Mouse (Mus musculus): ENCODE measurements at regions not wholly inside any gene's neighbourhood (a gene's known extent, or its start where the extent isn't known, plus 50 kb on each side); places are given as distances from the start of the nearest gene placed in this dataset.

GRCm38 (mm10) chr12:29164701-29165100 lies 363.5 kb upstream of the Myt1l start:
- 67% methylated on average over 2 of the region's 2 CpGs for WGBS
- TF ChIP-seq CTCF (IDR thresholded peaks at IDR 0.05; ENCODE audit: low read depth) = no peak
- TF ChIP-seq EP300 (IDR thresholded peaks at IDR 0.05; ENCODE audit: low read depth) = no peak
- Histone ChIP-seq H3K4me2 (ENCODE audit: low read depth, low read length) (no peak overlapping the region), H3K9me3 (replicated peaks; ENCODE audit: control insufficient read depth, low read length) (no peaks in the 10 kb centered on the region), H3K4me1 (ENCODE audit: control insufficient read depth, insufficient read depth) (no peaks in the 10 kb centered on the region), H3K27me3 (ENCODE audit: control insufficient read depth, insufficient read depth, low read length) (no peaks in the 10 kb centered on the region), H3K27ac (ENCODE audit: low read depth) (no peak overlapping the region), H3K4me3 (ENCODE audit: low read depth, low read length) (no peak overlapping the region), H3K36me3 (replicated peaks; ENCODE audit: control insufficient read depth, insufficient read depth, low read length) (no peaks in the 10 kb centered on the region), H3K9ac (replicated peaks; ENCODE audit: low read depth, low read length) (no peak overlapping the region)
- no peak for ATAC-seq (ENCODE audit: insufficient read depth, low read depth)
- DNase-seq (ENCODE audit: low spot score) = no peak

- no peak overlapping the region for H3K9ac ChIP-seq (replicated peaks; ENCODE audit: low read depth, low read length)
- WGBS = 40% methylated on average over 2 of the region's 2 CpGs
- no peak for TF ChIP-seq EP300 (IDR thresholded peaks at IDR 0.05; ENCODE audit: low read depth)
- peak; percentile 46 for TF ChIP-seq CTCF (IDR thresholded peaks at IDR 0.05; ENCODE audit: low read depth)
- no peak for DNase-seq (ENCODE audit: low spot score)
- ATAC-seq (ENCODE audit: insufficient read depth, low read depth) = no peak
- H3K27me3 ChIP-seq (ENCODE audit: control insufficient read depth, insufficient read depth, low read length) = no peaks in the 10 kb centered on the region
- H3K4me1 ChIP-seq (ENCODE audit: control insufficient read depth, insufficient read depth) = no peaks in the 10 kb centered on the region
- no peaks in the 10 kb centered on the region for H3K9me3 ChIP-seq (replicated peaks; ENCODE audit: control insufficient read depth, low read length)
- no peak overlapping the region for H3K4me3 ChIP-seq (ENCODE audit: low read depth, low read length)
- no peak overlapping the region for H3K4me2 ChIP-seq (ENCODE audit: low read depth, low read length)
- H3K27ac ChIP-seq (ENCODE audit: low read depth) = no peak overlapping the region
- H3K36me3 ChIP-seq (replicated peaks; ENCODE audit: control insufficient read depth, insufficient read depth, low read length) = no peaks in the 10 kb centered on the region
Measured at GRCm38 (mm10) chr12:29166316-29166715, 361.9 kb upstream of the Myt1l start.

- ATAC-seq (ENCODE audit: insufficient read depth, low read depth) = no peak
- H3K36me3 ChIP-seq (replicated peaks; ENCODE audit: control insufficient read depth, insufficient read depth, low read length) = no peaks in the 10 kb centered on the region
- H3K27ac ChIP-seq (ENCODE audit: low read depth) = no peak overlapping the region
- no peaks in the 10 kb centered on the region for H3K4me1 ChIP-seq (ENCODE audit: control insufficient read depth, insufficient read depth)
- H3K9ac ChIP-seq (replicated peaks; ENCODE audit: low read depth, low read length) = no peak overlapping the region
- no peak overlapping the region for H3K4me2 ChIP-seq (ENCODE audit: low read depth, low read length)
- TF ChIP-seq EP300 (IDR thresholded peaks at IDR 0.05; ENCODE audit: low read depth) (no peak), CTCF (IDR thresholded peaks at IDR 0.05; ENCODE audit: low read depth) (no peak)
- no peak for DNase-seq (ENCODE audit: low spot score)
- H3K9me3 ChIP-seq (replicated peaks; ENCODE audit: control insufficient read depth, low read length) = no peaks in the 10 kb centered on the region
- 51% methylated on average over 6 of the region's 6 CpGs for WGBS
- no peak overlapping the region for H3K4me3 ChIP-seq (ENCODE audit: low read depth, low read length)
- H3K27me3 ChIP-seq (ENCODE audit: control insufficient read depth, insufficient read depth, low read length) = no peaks in the 10 kb centered on the region
Measured at GRCm38 (mm10) chr12:29167922-29168321, 360.3 kb upstream of the Myt1l start.

- 65% methylated on average over 10 of the region's 10 CpGs for WGBS
- no peaks in the 10 kb centered on the region for H3K9me3 ChIP-seq (replicated peaks; ENCODE audit: control insufficient read depth, low read length)
Measured at GRCm38 (mm10) chr12:29175698-29176440, 352.3 kb upstream of the Myt1l start.

GRCm38 (mm10) chr12:29177145-29177544 lies 351.0 kb upstream of the Myt1l start:
- DNase-seq (ENCODE audit: low spot score) = no peak
- WGBS = 87% methylated on average over 12 of the region's 12 CpGs
- no peak overlapping the region for H3K4me3 ChIP-seq (ENCODE audit: low read depth, low read length)

More at GRCm38 (mm10) chr12:29175698-29176440, 352.3 kb upstream of the Myt1l start:
- H3K36me3 ChIP-seq (replicated peaks; ENCODE audit: control insufficient read depth, insufficient read depth, low read length) = no peaks in the 10 kb centered on the region
- ATAC-seq (ENCODE audit: insufficient read depth, low read depth) (no peak), DNase-seq (ENCODE audit: low spot score) (no peak)
- H3K4me1 ChIP-seq (ENCODE audit: control insufficient read depth, insufficient read depth) = no peaks in the 10 kb centered on the region
- H3K27ac ChIP-seq (ENCODE audit: low read depth) = no peak overlapping the region
- TF ChIP-seq EP300 (IDR thresholded peaks at IDR 0.05; ENCODE audit: low read depth) (no peak), CTCF (IDR thresholded peaks at IDR 0.05; ENCODE audit: low read depth) (no peak)
- no peak overlapping the region for H3K4me3 ChIP-seq (ENCODE audit: low read depth, low read length)
- no peak overlapping the region for H3K4me2 ChIP-seq (ENCODE audit: low read depth, low read length)
- no peak overlapping the region for H3K9ac ChIP-seq (replicated peaks; ENCODE audit: low read depth, low read length)
- no peaks in the 10 kb centered on the region for H3K27me3 ChIP-seq (ENCODE audit: control insufficient read depth, insufficient read depth, low read length)

More at GRCm38 (mm10) chr12:29177145-29177544, 351.0 kb upstream of the Myt1l start:
- no peaks in the 10 kb centered on the region for H3K9me3 ChIP-seq (replicated peaks; ENCODE audit: control insufficient read depth, low read length)
- no peak overlapping the region for H3K9ac ChIP-seq (replicated peaks; ENCODE audit: low read depth, low read length)
- H3K4me1 ChIP-seq (ENCODE audit: control insufficient read depth, insufficient read depth) = no peaks in the 10 kb centered on the region
- no peak for ATAC-seq (ENCODE audit: insufficient read depth, low read depth)
- H3K36me3 ChIP-seq (replicated peaks; ENCODE audit: control insufficient read depth, insufficient read depth, low read length) = no peaks in the 10 kb centered on the region
- H3K27me3 ChIP-seq (ENCODE audit: control insufficient read depth, insufficient read depth, low read length) = no peaks in the 10 kb centered on the region
- H3K4me2 ChIP-seq (ENCODE audit: low read depth, low read length) = no peak overlapping the region
- H3K27ac ChIP-seq (ENCODE audit: low read depth) = no peak overlapping the region
- TF ChIP-seq CTCF (IDR thresholded peaks at IDR 0.05; ENCODE audit: low read depth) = no peak

All from heart, postnatal 0 days (tissue).